Mouse (Mus musculus) E14TG2a.4 (cell line): ENCODE data around the gene Cd70.
A peak's percentile ranks its signal among the peaks of the same experiment; 100 is the strongest.

ENCODE experiments used
- H3K27me3 ChIP-seq: 2 replicates; pipeline ENCODE4 v1.6.1; 2014; ENCODE audit warnings: low read length, control low read depth; ENCODE audit not compliant: insufficient read depth
- H3K36me3 ChIP-seq: 2 replicates; pipeline ENCODE4 v1.6.1; 2014; ENCODE audit warnings: low read length, control low read depth; ENCODE audit not compliant: insufficient read depth
- H3K4me1 ChIP-seq: replicated peaks from 2 replicates; pipeline ENCODE4 v1.6.1; 2014; ENCODE audit warnings: low read depth, low read length, control low read depth
- H3K4me3 ChIP-seq: replicated peaks from 2 replicates; pipeline ENCODE4 v1.5.1; 2014; ENCODE audit warnings: mild to moderate bottlenecking, low read length
- H3K9me3 ChIP-seq: 2 replicates; pipeline ENCODE4 v1.6.1; 2014; ENCODE audit warnings: low read length, control low read depth
- CTCF ChIP-seq: conservative IDR thresholded peaks from 2 replicates; pipeline ENCODE4 v1.5.1; 2014; ENCODE audit warnings: low read length
- NANOG ChIP-seq: IDR thresholded peaks from 2 replicates; pipeline ENCODE4 v1.6.1; 2014; ENCODE audit warnings: borderline replicate concordance, low read length, mixed read lengths
- POU5F1 ChIP-seq: IDR thresholded peaks from 2 replicates; pipeline ENCODE4 v1.6.1; 2014; ENCODE audit warnings: low read length, borderline replicate concordance

Cd70 gene

GRCm38 (mm10) chr17:57123192-57124118 lies 26.1 kb downstream of the Cd70 start:
- Histone ChIP-seq H3K4me1 (peaks cover 50% of the 10 kb centered on the region), H3K27me3 (no peaks in the 10 kb centered on the region), H3K4me3 (no peak overlapping the region), H3K9me3 (peaks cover 7% of the 10 kb centered on the region; the same call in 1 of the 2 replicates), H3K36me3 (0 out of 2 replicates have a peak, but pooled peaks cover 2% of the 10 kb centered on the region)
- TF ChIP-seq POU5F1 (no peak), NANOG (no peak), CTCF (no peak)

GRCm38 (mm10) chr17:57121856-57122255 lies 27.7 kb downstream of the Cd70 start:
- Histone ChIP-seq H3K27me3 (no peaks in the 10 kb centered on the region), H3K4me3 (no peak overlapping the region), H3K9me3 (peaks cover 7% of the 10 kb centered on the region; the same call in 1 of the 2 replicates), H3K4me1 (peaks cover 59% of the 10 kb centered on the region), H3K36me3 (0 out of 2 replicates have a peak, but pooled peaks cover 2% of the 10 kb centered on the region)
- TF ChIP-seq POU5F1 (no peak), NANOG (no peak), CTCF (no peak)

- peaks cover 7% of the 10 kb centered on the region; the same call in 1 of the 2 replicates for H3K9me3 ChIP-seq
- peaks cover 41% of the 10 kb centered on the region for H3K4me1 ChIP-seq
- peak overlapping the region; percentile 50 for H3K4me3 ChIP-seq
- H3K27me3 ChIP-seq = peaks cover 10% of the 10 kb centered on the region
- TF ChIP-seq POU5F1 = no peak
- no peak for TF ChIP-seq CTCF
- no peak for TF ChIP-seq NANOG
- 0 out of 2 replicates have a peak, but pooled peaks cover 2% of the 10 kb centered on the region for H3K36me3 ChIP-seq
These were observed 30.8 kb downstream of the Cd70 start for GRCm38 (mm10) chr17:57118524-57119349.

- Histone ChIP-seq H3K4me1 (peaks cover 35% of the 10 kb centered on the region), H3K9me3 (peaks cover under 1% of the 10 kb centered on the region; the same call in 1 of the 2 replicates)
- TF ChIP-seq CTCF (no peak), POU5F1 (no peak), NANOG (no peak)
These were observed 32.8 kb downstream of the Cd70 start for GRCm38 (mm10) chr17:57116801-57117200.

GRCm38 (mm10) chr17:57112768-57113474 lies 36.7 kb downstream of the Cd70 start:
- Histone ChIP-seq H3K36me3 (peaks cover 2% of the 10 kb centered on the region; the same call in 1 of the 2 replicates), H3K4me3 (no peak overlapping the region), H3K27me3 (peaks cover 29% of the 10 kb centered on the region), H3K4me1 (peaks cover 17% of the 10 kb centered on the region), H3K9me3 (no peaks in the 10 kb centered on the region)
- TF ChIP-seq POU5F1 (no peak), NANOG (no peak), CTCF (no peak)

More at GRCm38 (mm10) chr17:57116801-57117200, 32.8 kb downstream of the Cd70 start:
- H3K27me3 ChIP-seq = peaks cover 18% of the 10 kb centered on the region
- H3K4me3 ChIP-seq = no peak overlapping the region
- H3K36me3 ChIP-seq = no peaks in the 10 kb centered on the region

GRCm38 (mm10) chr17:57110005-57110404 lies 39.6 kb downstream of the Cd70 start:
- peaks cover 11% of the 10 kb centered on the region for H3K36me3 ChIP-seq
- H3K4me3 ChIP-seq = no peak overlapping the region
- peaks cover 49% of the 10 kb centered on the region for H3K27me3 ChIP-seq
- H3K4me1 ChIP-seq = peaks cover 29% of the 10 kb centered on the region
- TF ChIP-seq CTCF (no peak), POU5F1 (no peak), NANOG (no peak)
- no peaks in the 10 kb centered on the region for H3K9me3 ChIP-seq

- Histone ChIP-seq H3K4me3 (no peak overlapping the region), H3K36me3 (peaks cover 11% of the 10 kb centered on the region), H3K9me3 (no peaks in the 10 kb centered on the region), H3K27me3 (peaks cover 51% of the 10 kb centered on the region), H3K4me1 (peaks cover 41% of the 10 kb centered on the region)
- TF ChIP-seq CTCF (no peak), NANOG (no peak), POU5F1 (no peak)
These were observed 40.9 kb downstream of the Cd70 start for GRCm38 (mm10) chr17:57108666-57109171.
